7 mouse cellular contexts compared by ENCODE assay signal in the genomic region with DNA sequence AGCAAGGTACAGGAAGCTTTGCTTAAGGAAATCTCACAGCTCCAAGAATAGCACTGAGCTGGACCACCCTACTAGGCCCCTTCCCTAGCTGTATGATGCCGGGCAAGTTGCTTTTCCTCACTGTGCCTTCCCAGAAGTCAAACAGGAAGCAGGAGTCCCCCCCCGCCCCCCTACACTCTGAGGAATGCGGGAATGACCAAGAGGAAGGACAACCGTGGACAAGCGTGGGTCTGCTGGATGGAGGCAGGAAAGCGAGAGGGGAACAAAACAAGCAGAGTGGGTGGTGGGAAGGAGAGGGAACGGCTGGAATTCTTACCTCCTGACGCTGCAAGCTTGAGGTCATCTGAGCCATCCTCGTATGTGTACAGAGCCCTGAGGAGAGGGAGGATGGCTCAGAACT. TPM values are rescaled to one million over a fixed set of nuclear protein-coding genes. Genes with fewer than 3 reads are reported as not detected.
DNase-seq lines count a peak whose midpoint lies in the region; ATAC-seq and TF ChIP-seq lines count a peak whose summit lies in the region.

No protein-coding gene starts in this region.

- peak overlapping the region; percentile 89 for H3K4me2 ChIP-seq in hindbrain, postnatal 0 days (ENCODE audit: low read depth, low read length)
- peak overlapping the region; percentile 97 for H3K4me2 ChIP-seq in neural tube, embryonic 14.5 days (ENCODE audit: low read depth, low read length)

- 63% methylated on average over 9 of the region's 9 CpGs for WGBS in forebrain, embryonic 10.5 days
- WGBS in hindbrain, postnatal 0 days = 17% methylated on average over 9 of the region's 9 CpGs
- WGBS in neural tube, embryonic 14.5 days = 44% methylated on average over 9 of the region's 9 CpGs

- H3K36me3 ChIP-seq in forebrain, embryonic 10.5 days (replicated peaks) = peaks cover 71% of the 10 kb centered on the region
- H3K36me3 ChIP-seq in hindbrain, postnatal 0 days (ENCODE audit: insufficient read depth, low read length) = peaks cover 37% of the 10 kb centered on the region
- peaks cover 44% of the 10 kb centered on the region for H3K36me3 ChIP-seq in neural tube, embryonic 14.5 days (ENCODE audit: control insufficient read depth, insufficient read depth, low read length)

- intact Hi-C loops in left cerebral cortex, adult 2 months (cut with DNase I) = no loop called here

- no peaks in the 10 kb centered on the region for H3K9me3 ChIP-seq in forebrain, embryonic 10.5 days
- no peaks in the 10 kb centered on the region for H3K9me3 ChIP-seq in hindbrain, postnatal 0 days (ENCODE audit: low read length)
- H3K9me3 ChIP-seq in neural tube, embryonic 14.5 days (ENCODE audit: control insufficient read depth, low read length) = no peaks in the 10 kb centered on the region

- no peak for ATAC-seq in hindbrain, postnatal 0 days
- no peak for ATAC-seq in neural tube, embryonic 14.5 days (ENCODE audit: low read depth)
- no peak for ATAC-seq in megakaryocyte, adult 5-6 weeks (ENCODE audit: poor library complexity, severe bottlenecking)

- H3K9ac ChIP-seq in hindbrain, postnatal 0 days (replicated peaks; ENCODE audit: low read length) = peak overlapping the region; percentile 35
- peak overlapping the region; percentile 43 for H3K9ac ChIP-seq in neural tube, embryonic 14.5 days (replicated peaks; ENCODE audit: low read depth, low read length)

- TF ChIP-seq CTCF in left cerebral cortex, adult 2 months (IDR thresholded peaks at IDR 0.05) = no peak
- TF ChIP-seq CTCF in hindbrain, postnatal 0 days (IDR thresholded peaks at IDR 0.05; ENCODE audit: low read depth) = no peak

- DNase-seq in left cerebral cortex, adult 2 months (ENCODE audit: extremely low spot score in 1 of 2, low spot score in 2 of 2) = no peak
- DNase-seq in left cerebral cortex, adult 8-10 months (ENCODE audit: low spot score in 2 of 2) = no peak
- DNase-seq in forebrain, embryonic 10.5 days (ENCODE audit: extremely low spot score, low spot score) = no peak
- DNase-seq in hindbrain, postnatal 0 days (ENCODE audit: low spot score) = no peak
- no peak for DNase-seq in adrenal gland, postnatal 10 days

- no peaks in the 10 kb centered on the region for H3K27me3 ChIP-seq in forebrain, embryonic 10.5 days (ENCODE audit: poor library complexity, severe bottlenecking)
- H3K27me3 ChIP-seq in hindbrain, postnatal 0 days (ENCODE audit: insufficient read depth, low read length) = no peaks in the 10 kb centered on the region
- peaks cover 2% of the 10 kb centered on the region; the same call in 1 of the 2 replicates for H3K27me3 ChIP-seq in neural tube, embryonic 14.5 days (ENCODE audit: control insufficient read depth, insufficient read depth, low read length)

- H3K4me1 ChIP-seq in forebrain, embryonic 10.5 days = peaks cover 57% of the 10 kb centered on the region
- peaks cover 23% of the 10 kb centered on the region for H3K4me1 ChIP-seq in hindbrain, postnatal 0 days (ENCODE audit: insufficient read depth, low read length)
- peaks cover 42% of the 10 kb centered on the region for H3K4me1 ChIP-seq in neural tube, embryonic 14.5 days (ENCODE audit: control insufficient read depth, insufficient read depth, low read length)

- peak overlapping the region; percentile 44 for H3K4me3 ChIP-seq in left cerebral cortex, adult 2 months
- peak overlapping the region; percentile 98 for H3K4me3 ChIP-seq in forebrain, embryonic 10.5 days
- H3K4me3 ChIP-seq in hindbrain, postnatal 0 days (ENCODE audit: low read length) = peak overlapping the region; percentile 71
- peak overlapping the region; percentile 99 for H3K4me3 ChIP-seq in neural tube, embryonic 14.5 days (ENCODE audit: low read depth, low read length)

- peak overlapping the region; percentile 92 for H3K27ac ChIP-seq in left cerebral cortex, adult 2 months
- peak overlapping the region; percentile 100 for H3K27ac ChIP-seq in forebrain, embryonic 10.5 days
- peak overlapping the region; percentile 99 for H3K27ac ChIP-seq in hindbrain, postnatal 0 days
- peak overlapping the region; percentile 74 for H3K27ac ChIP-seq in neural tube, embryonic 14.5 days (ENCODE audit: low read depth, low read length)

RNA-seq across cellular contexts. Expression of gene Dbn1, which starts 4.8 kb away (rescaled TPM):
- 100 to 1,000 TPM; 303 to 325 TPM for total RNA-seq in left cerebral cortex, adult 2 months (2021)
- 100 to 1,000 TPM; 216 to 253 (median 234) TPM for total RNA-seq in left cerebral cortex, adult 8-10 months (2022)
- 346 and 355 TPM in 2 replicates for polyA plus RNA-seq in forebrain, embryonic 10.5 days (2016; fragmentation: Nextera tagmentation; extraction: Ambion mirVana)
- total RNA-seq in hindbrain, postnatal 0 days (2014; rRNA removed) = 442 and 446 TPM in 2 replicates
- polyA plus RNA-seq in hindbrain, postnatal 0 days (2015; fragmentation: Nextera tagmentation; extraction: Ambion mirVana) = 369 and 371 TPM in 2 replicates
- 376 and 450 TPM in 2 replicates for polyA plus RNA-seq in neural tube, embryonic 14.5 days (2014; fragmentation: Nextera tagmentation; extraction: Ambion mirVana)
- 10 to 100 TPM; 32.1 to 41.6 TPM for total RNA-seq in adrenal gland, postnatal 10 days (2021)
- total RNA-seq in megakaryocyte, adult 5-6 weeks (2015) = 0.18 TPM in 1 of 2 replicates, not detected in the other
- 0.57 and 2.9 TPM in 2 replicates for total RNA-seq in megakaryocyte, adult 5-6 weeks (2017)

RNA-seq across cellular contexts. Expression of gene Prr7, which starts 19.0 kb away (rescaled TPM):
- total RNA-seq in left cerebral cortex, adult 2 months (2021) = 10 to 100 TPM; 77.6 to 80.2 TPM
- total RNA-seq in left cerebral cortex, adult 8-10 months (2022) = 10 to 100 TPM; 50.8 to 62.7 (median 59.7) TPM
- polyA plus RNA-seq in forebrain, embryonic 10.5 days (2016; fragmentation: Nextera tagmentation; extraction: Ambion mirVana) = 0.75 and 0.88 TPM in 2 replicates
- 106 and 119 TPM in 2 replicates for total RNA-seq in hindbrain, postnatal 0 days (2014; rRNA removed)
- polyA plus RNA-seq in hindbrain, postnatal 0 days (2015; fragmentation: Nextera tagmentation; extraction: Ambion mirVana) = 4.6 and 4.9 TPM in 2 replicates
- polyA plus RNA-seq in neural tube, embryonic 14.5 days (2014; fragmentation: Nextera tagmentation; extraction: Ambion mirVana) = 5.8 and 6.7 TPM in 2 replicates
- 1 to 10 TPM; 3.7 to 4.2 TPM for total RNA-seq in adrenal gland, postnatal 10 days (2021)
- total RNA-seq in megakaryocyte, adult 5-6 weeks (2015) = 1.1 and 1.2 TPM in 2 replicates
- 1.4 and 1.8 TPM in 2 replicates for total RNA-seq in megakaryocyte, adult 5-6 weeks (2017)

RNA-seq across cellular contexts. Expression of gene Pdlim7, which starts 30.4 kb away (rescaled TPM):
- total RNA-seq in left cerebral cortex, adult 2 months (2021) = 100 to 1,000 TPM in 1 of 2 experiments, 10 to 100 TPM in 1; 94.9 to 114 TPM
- 10 to 100 TPM; 78.3 to 93.8 (median 85.9) TPM for total RNA-seq in left cerebral cortex, adult 8-10 months (2022)
- 200 and 209 TPM in 2 replicates for polyA plus RNA-seq in forebrain, embryonic 10.5 days (2016; fragmentation: Nextera tagmentation; extraction: Ambion mirVana)
- 43.4 and 49.9 TPM in 2 replicates for total RNA-seq in hindbrain, postnatal 0 days (2014; rRNA removed)
- 133 TPM in 2 replicates for polyA plus RNA-seq in hindbrain, postnatal 0 days (2015; fragmentation: Nextera tagmentation; extraction: Ambion mirVana)
- polyA plus RNA-seq in neural tube, embryonic 14.5 days (2014; fragmentation: Nextera tagmentation; extraction: Ambion mirVana) = 142 and 163 TPM in 2 replicates
- total RNA-seq in adrenal gland, postnatal 10 days (2021) = 10 to 100 TPM; 31.6 to 39.4 TPM
- 23.8 and 25.9 TPM in 2 replicates for total RNA-seq in megakaryocyte, adult 5-6 weeks (2015)
- total RNA-seq in megakaryocyte, adult 5-6 weeks (2017) = 9.4 and 12.4 TPM in 2 replicates

RNA-seq across cellular contexts. Expression of gene Grk6, which starts 38.2 kb away (rescaled TPM):
- total RNA-seq in left cerebral cortex, adult 2 months (2021) = 10 to 100 TPM; 61.2 to 66.2 TPM
- 10 to 100 TPM; 60.0 to 65.3 (median 61.9) TPM for total RNA-seq in left cerebral cortex, adult 8-10 months (2022)
- 44.8 and 51.1 TPM in 2 replicates for polyA plus RNA-seq in forebrain, embryonic 10.5 days (2016; fragmentation: Nextera tagmentation; extraction: Ambion mirVana)
- total RNA-seq in hindbrain, postnatal 0 days (2014; rRNA removed) = 72.2 and 72.6 TPM in 2 replicates
- 34.7 and 35.5 TPM in 2 replicates for polyA plus RNA-seq in hindbrain, postnatal 0 days (2015; fragmentation: Nextera tagmentation; extraction: Ambion mirVana)
- polyA plus RNA-seq in neural tube, embryonic 14.5 days (2014; fragmentation: Nextera tagmentation; extraction: Ambion mirVana) = 39.0 and 42.1 TPM in 2 replicates
- total RNA-seq in adrenal gland, postnatal 10 days (2021) = 10 to 100 TPM; 40.2 to 47.0 TPM
- 87.3 and 89.9 TPM in 2 replicates for total RNA-seq in megakaryocyte, adult 5-6 weeks (2015)
- total RNA-seq in megakaryocyte, adult 5-6 weeks (2017) = 144 and 155 TPM in 2 replicates

RNA-seq across cellular contexts. Expression of gene Dok3, which starts 46.0 kb away (rescaled TPM):
- 10 to 100 TPM; 10.1 to 18.2 TPM for total RNA-seq in left cerebral cortex, adult 2 months (2021)
- 1 to 10 TPM; 3.7 to 6.3 (median 5.2) TPM for total RNA-seq in left cerebral cortex, adult 8-10 months (2022)
- polyA plus RNA-seq in forebrain, embryonic 10.5 days (2016; fragmentation: Nextera tagmentation; extraction: Ambion mirVana) = 3.3 and 4.2 TPM in 2 replicates
- total RNA-seq in hindbrain, postnatal 0 days (2014; rRNA removed) = 4.7 and 5.2 TPM in 2 replicates
- 1.1 and 1.6 TPM in 2 replicates for polyA plus RNA-seq in hindbrain, postnatal 0 days (2015; fragmentation: Nextera tagmentation; extraction: Ambion mirVana)
- 4.2 and 4.6 TPM in 2 replicates for polyA plus RNA-seq in neural tube, embryonic 14.5 days (2014; fragmentation: Nextera tagmentation; extraction: Ambion mirVana)
- 1 to 10 TPM; 5.0 to 5.1 TPM for total RNA-seq in adrenal gland, postnatal 10 days (2021)
- total RNA-seq in megakaryocyte, adult 5-6 weeks (2015) = 73.6 and 80.6 TPM in 2 replicates
- 81.2 and 88.6 TPM in 2 replicates for total RNA-seq in megakaryocyte, adult 5-6 weeks (2017)

Comparison
In these comparisons a context has a peak if more than half of its experiments do, and no peak if none do; other contexts are left out.
1. H3K4me3 ChIP-seq: peak in every context shown above with its lines; median percentile 99 in neural tube, embryonic 14.5 days; 98 in forebrain, embryonic 10.5 days; 71 in hindbrain, postnatal 0 days; 44 in left cerebral cortex, adult 2 months.
2. RNA of gene Dbn1, which starts 4.8 kb away (total RNA-seq): 442 to 446 TPM in hindbrain, postnatal 0 days, 303 to 325 TPM in left cerebral cortex, adult 2 months, 216 to 253 TPM in left cerebral cortex, adult 8-10 months and 32.1 to 41.6 TPM in adrenal gland, postnatal 10 days; 0.18 to 2.9 TPM in megakaryocyte, adult 5-6 weeks; every median in the first group is over 4 times any median in the second.
3. RNA of gene Prr7, which starts 19.0 kb away (total RNA-seq): 106 to 119 TPM in hindbrain, postnatal 0 days, 77.6 to 80.2 TPM in left cerebral cortex, adult 2 months and 50.8 to 62.7 TPM in left cerebral cortex, adult 8-10 months; 3.7 to 4.2 TPM in adrenal gland, postnatal 10 days and 1.1 to 1.8 TPM in megakaryocyte, adult 5-6 weeks; every median in the first group is over 4 times any median in the second.
4. Peak in every context shown above with its lines, with median percentiles within 50 percentile points of each other: H3K27ac ChIP-seq.